Mouse (Mus musculus) megakaryocyte, embryonic 14.5 days (primary cell): ENCODE measurements at regions not wholly inside any gene's neighbourhood (a gene's known extent, or its start where the extent isn't known, plus 50 kb on each side); places are given as distances from the start of the nearest gene placed in this dataset.

ENCODE experiments used
- H3K27me3 ChIP-seq: replicated peaks from 2 replicates; pipeline ENCODE3; 2012; ENCODE audit warnings: inconsistent platforms
- H3K36me3 ChIP-seq: replicated peaks from 2 replicates; pipeline ENCODE3; 2012; ENCODE audit warnings: low read length, inconsistent platforms, mixed read lengths
- H3K4me1 ChIP-seq: 2 replicates; pipeline ENCODE4 v1.6.1; 2012; ENCODE audit warnings: inconsistent platforms
- H3K4me3 ChIP-seq: replicated peaks from 2 replicates; pipeline ENCODE3; 2012; ENCODE audit warnings: moderate library complexity, mild to moderate bottlenecking, inconsistent platforms
- H3K9me3 ChIP-seq: 2 replicates; pipeline ENCODE4 v1.6.1; 2012; ENCODE audit warnings: inconsistent platforms
- FLI1 ChIP-seq: IDR thresholded peaks from 2 replicates; pipeline ENCODE4 v1.6.1; 2012; ENCODE audit warnings: low read length, inconsistent platforms, mixed read lengths
- GATA1 ChIP-seq: IDR thresholded peaks from 3 replicates; pipeline ENCODE4 v1.6.1; 2012; ENCODE audit warnings: mixed read lengths, low read length, inconsistent platforms, borderline replicate concordance

GRCm38 (mm10) chr2:74207440-74207839, 296.3 kb upstream of the Atp5g3 start:
- Histone ChIP-seq H3K4me1 (no peaks in the 10 kb centered on the region), H3K9me3 (peaks cover 14% of the 10 kb centered on the region), H3K27me3 (no peaks in the 10 kb centered on the region), H3K36me3 (no peaks in the 10 kb centered on the region), H3K4me3 (no peak overlapping the region)
- TF ChIP-seq GATA1 = no peak
- TF ChIP-seq FLI1 = no peak

GRCm38 (mm10) chr2:74202776-74203175, 291.6 kb upstream of the Atp5g3 start:
- TF ChIP-seq FLI1 (no peak), GATA1 (no peak)
- Histone ChIP-seq H3K36me3 (no peaks in the 10 kb centered on the region), H3K4me1 (no peaks in the 10 kb centered on the region), H3K27me3 (no peaks in the 10 kb centered on the region), H3K4me3 (no peak overlapping the region), H3K9me3 (peaks cover 14% of the 10 kb centered on the region)

- Histone ChIP-seq H3K9me3 (peaks cover 9% of the 10 kb centered on the region), H3K27me3 (no peaks in the 10 kb centered on the region), H3K4me3 (no peak overlapping the region), H3K36me3 (no peaks in the 10 kb centered on the region), H3K4me1 (no peaks in the 10 kb centered on the region)
- no peak for TF ChIP-seq FLI1
- TF ChIP-seq GATA1 = no peak
Observed at GRCm38 (mm10) chr2:74201608-74202323, 290.6 kb upstream of the Atp5g3 start.

- Histone ChIP-seq H3K4me3 (no peak overlapping the region), H3K36me3 (no peaks in the 10 kb centered on the region), H3K27me3 (no peaks in the 10 kb centered on the region), H3K9me3 (peaks cover under 1% of the 10 kb centered on the region), H3K4me1 (no peaks in the 10 kb centered on the region)
- no peak for TF ChIP-seq FLI1
- TF ChIP-seq GATA1 = no peak
Observed at GRCm38 (mm10) chr2:74199550-74199949, 288.4 kb upstream of the Atp5g3 start.

- Histone ChIP-seq H3K4me1 (no peaks in the 10 kb centered on the region), H3K9me3 (peaks cover 13% of the 10 kb centered on the region), H3K36me3 (no peaks in the 10 kb centered on the region), H3K4me3 (no peak overlapping the region), H3K27me3 (no peaks in the 10 kb centered on the region)
- TF ChIP-seq GATA1 (no peak), FLI1 (no peak)
Observed at GRCm38 (mm10) chr2:74187963-74188790, 277.1 kb upstream of the Atp5g3 start.

- no peaks in the 10 kb centered on the region for H3K36me3 ChIP-seq
- no peak overlapping the region for H3K4me3 ChIP-seq
- no peaks in the 10 kb centered on the region for H3K9me3 ChIP-seq
- TF ChIP-seq FLI1 (no peak), GATA1 (no peak)
- H3K27me3 ChIP-seq = no peaks in the 10 kb centered on the region
- no peaks in the 10 kb centered on the region for H3K4me1 ChIP-seq
Observed at GRCm38 (mm10) chr2:74178106-74178505, 267.0 kb upstream of the Atp5g3 start.

GRCm38 (mm10) chr2:74168776-74169570, 257.8 kb upstream of the Atp5g3 start:
- H3K27me3 ChIP-seq = no peaks in the 10 kb centered on the region
- peaks cover 3% of the 10 kb centered on the region; the same call in 1 of the 2 replicates for H3K9me3 ChIP-seq
- H3K4me3 ChIP-seq = no peak overlapping the region
- no peak for TF ChIP-seq GATA1
- TF ChIP-seq FLI1 = no peak
- no peaks in the 10 kb centered on the region for H3K36me3 ChIP-seq
- H3K4me1 ChIP-seq = no peaks in the 10 kb centered on the region

- Histone ChIP-seq H3K4me3 (no peak overlapping the region), H3K36me3 (no peaks in the 10 kb centered on the region), H3K27me3 (no peaks in the 10 kb centered on the region), H3K9me3 (peaks cover 3% of the 10 kb centered on the region; the same call in 1 of the 2 replicates), H3K4me1 (no peaks in the 10 kb centered on the region)
- TF ChIP-seq FLI1 (no peak), GATA1 (no peak)
Observed at GRCm38 (mm10) chr2:74168307-74168706, 257.2 kb upstream of the Atp5g3 start.

- H3K4me1 ChIP-seq = no peaks in the 10 kb centered on the region
- H3K27me3 ChIP-seq = no peaks in the 10 kb centered on the region
- no peaks in the 10 kb centered on the region for H3K36me3 ChIP-seq
- H3K4me3 ChIP-seq = no peak overlapping the region
- H3K9me3 ChIP-seq = no peaks in the 10 kb centered on the region
- TF ChIP-seq GATA1 (no peak), FLI1 (no peak)
Observed at GRCm38 (mm10) chr2:74154062-74154461, 242.9 kb upstream of the Atp5g3 start.
